Mouse (Mus musculus): ENCODE data around the gene Tfeb. TPM values are rescaled to one million over a fixed set of nuclear protein-coding genes. Genes with fewer than 3 reads are reported as not detected.

Gene Tfeb
- polyA plus RNA-seq, 1 experiment from 2014 or later: 25.7 TPM

DNA sequence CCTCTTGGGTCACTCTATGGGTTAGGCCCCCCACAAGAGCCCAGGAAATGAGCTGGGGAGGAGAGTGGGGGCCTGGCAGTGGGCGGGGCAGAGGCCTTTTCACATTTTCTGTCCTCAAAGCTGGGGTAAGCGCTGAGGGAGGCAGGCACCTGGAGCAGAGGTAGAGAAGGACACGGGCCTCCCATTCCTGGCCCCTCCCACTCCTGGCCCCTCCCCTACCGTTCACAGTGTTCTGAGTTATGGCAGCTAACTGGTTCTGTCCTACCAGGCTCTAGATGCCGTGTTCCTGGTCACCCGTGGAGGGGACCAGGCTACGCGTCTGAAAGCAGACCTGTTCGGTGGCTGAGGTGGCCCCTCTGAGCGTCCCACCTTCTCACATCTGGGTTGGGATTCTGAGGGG lies 78.6 kb downstream of the Tfeb start:
- Histone ChIP-seq H3K27me3 (ENCODE audit: control insufficient read depth, insufficient read depth, low read length) (no peaks in the 10 kb centered on the region), H3K36me3 (ENCODE audit: control insufficient read depth, insufficient read depth) (peaks cover 14% of the 10 kb centered on the region; the same call in 1 of the 2 replicates), H3K4me3 (ENCODE audit: low read length) (no peak overlapping the region), H3K9ac (ENCODE audit: low read length) (no peak overlapping the region), H3K4me2 (ENCODE audit: low read depth, low read length) (no peak overlapping the region), H3K9me3 (replicated peaks; ENCODE audit: control insufficient read depth, low read length) (no peaks in the 10 kb centered on the region), H3K4me1 (ENCODE audit: control insufficient read depth, insufficient read depth, low read length) (peaks cover 6% of the 10 kb centered on the region), H3K27ac (ENCODE audit: low read length) (no peak overlapping the region)
- ATAC-seq (replicated peaks; ENCODE audit: extremely low read depth, insufficient read depth, low FRiP score): 0 out of 2 replicates have a peak, but pooled peaks have one; percentile 19
- 59% methylated on average over 10 of the region's 10 CpGs for WGBS

GRCm38 (mm10) chr17:47818038-47818725 lies 81.4 kb downstream of the Tfeb start:
- ATAC-seq (replicated peaks; ENCODE audit: extremely low read depth, insufficient read depth, low FRiP score): no peak
- WGBS: 84% methylated on average over 13 of the region's 13 CpGs
- Histone ChIP-seq H3K4me3 (ENCODE audit: low read length) (no peak overlapping the region), H3K27me3 (ENCODE audit: control insufficient read depth, insufficient read depth, low read length) (no peaks in the 10 kb centered on the region), H3K27ac (ENCODE audit: low read length) (no peak overlapping the region), H3K9me3 (replicated peaks; ENCODE audit: control insufficient read depth, low read length) (no peaks in the 10 kb centered on the region), H3K36me3 (ENCODE audit: control insufficient read depth, insufficient read depth) (peaks cover 23% of the 10 kb centered on the region), H3K4me1 (ENCODE audit: control insufficient read depth, insufficient read depth, low read length) (peaks cover 3% of the 10 kb centered on the region), H3K4me2 (ENCODE audit: low read depth, low read length) (no peak overlapping the region), H3K9ac (ENCODE audit: low read length) (no peak overlapping the region)

GRCm38 (mm10) chr17:47821339-47821738 lies 84.5 kb downstream of the Tfeb start:
- Histone ChIP-seq H3K4me3 (ENCODE audit: low read length) (no peak overlapping the region), H3K4me2 (ENCODE audit: low read depth, low read length) (no peak overlapping the region), H3K9me3 (replicated peaks; ENCODE audit: control insufficient read depth, low read length) (no peaks in the 10 kb centered on the region), H3K36me3 (ENCODE audit: control insufficient read depth, insufficient read depth) (peaks cover 26% of the 10 kb centered on the region), H3K27ac (ENCODE audit: low read length) (no peak overlapping the region), H3K27me3 (ENCODE audit: control insufficient read depth, insufficient read depth, low read length) (no peaks in the 10 kb centered on the region), H3K4me1 (ENCODE audit: control insufficient read depth, insufficient read depth, low read length) (no peaks in the 10 kb centered on the region), H3K9ac (ENCODE audit: low read length) (no peak overlapping the region)
- WGBS: 75% methylated on average over 8 of the region's 8 CpGs
- ATAC-seq (replicated peaks; ENCODE audit: extremely low read depth, insufficient read depth, low FRiP score): no peak

GRCm38 (mm10) chr17:47831161-47831560 lies 94.3 kb downstream of the Tfeb start:
- H3K36me3 ChIP-seq (ENCODE audit: control insufficient read depth, insufficient read depth): peaks cover 9% of the 10 kb centered on the region
- H3K9me3 ChIP-seq (replicated peaks; ENCODE audit: control insufficient read depth, low read length): 0 out of 2 replicates have a peak, but pooled peaks cover 3% of the 10 kb centered on the region
- H3K27me3 ChIP-seq (ENCODE audit: control insufficient read depth, insufficient read depth, low read length): 0 out of 2 replicates have a peak, but pooled peaks cover 2% of the 10 kb centered on the region
- H3K27ac ChIP-seq (ENCODE audit: low read length): peak overlapping the region; percentile 84
- peak overlapping the region; percentile 87 for H3K4me3 ChIP-seq (ENCODE audit: low read length)
- H3K9ac ChIP-seq (ENCODE audit: low read length): peak overlapping the region; percentile 90
- H3K4me2 ChIP-seq (ENCODE audit: low read depth, low read length): peak overlapping the region; percentile 94
- no peak for ATAC-seq (replicated peaks; ENCODE audit: extremely low read depth, insufficient read depth, low FRiP score)
- 27% methylated on average over 9 of the region's 9 CpGs for WGBS
- peaks cover 28% of the 10 kb centered on the region for H3K4me1 ChIP-seq (ENCODE audit: control insufficient read depth, insufficient read depth, low read length)

- ATAC-seq (replicated peaks; ENCODE audit: extremely low read depth, insufficient read depth, low FRiP score): no peak
- H3K4me2 ChIP-seq (ENCODE audit: low read depth, low read length): peak overlapping the region; percentile 94
- H3K36me3 ChIP-seq (ENCODE audit: control insufficient read depth, insufficient read depth): peaks cover 7% of the 10 kb centered on the region
- H3K9me3 ChIP-seq (replicated peaks; ENCODE audit: control insufficient read depth, low read length): 0 out of 2 replicates have a peak, but pooled peaks cover 2% of the 10 kb centered on the region
- H3K9ac ChIP-seq (ENCODE audit: low read length): peak overlapping the region; percentile 90
- 56% methylated on average over 5 of the region's 5 CpGs for WGBS
- peak overlapping the region; percentile 87 for H3K4me3 ChIP-seq (ENCODE audit: low read length)
- peaks cover 28% of the 10 kb centered on the region for H3K4me1 ChIP-seq (ENCODE audit: control insufficient read depth, insufficient read depth, low read length)
- peak overlapping the region; percentile 84 for H3K27ac ChIP-seq (ENCODE audit: low read length)
- H3K27me3 ChIP-seq (ENCODE audit: control insufficient read depth, insufficient read depth, low read length): 0 out of 2 replicates have a peak, but pooled peaks cover 2% of the 10 kb centered on the region
Observed at GRCm38 (mm10) chr17:47831772-47832171, 94.9 kb downstream of the Tfeb start.

- Histone ChIP-seq H3K27me3 (ENCODE audit: control insufficient read depth, insufficient read depth, low read length) (0 out of 2 replicates have a peak, but pooled peaks cover 2% of the 10 kb centered on the region), H3K9me3 (replicated peaks; ENCODE audit: control insufficient read depth, low read length) (no peaks in the 10 kb centered on the region), H3K4me3 (ENCODE audit: low read length) (peak overlapping the region; percentile 87), H3K4me1 (ENCODE audit: control insufficient read depth, insufficient read depth, low read length) (peaks cover 30% of the 10 kb centered on the region), H3K36me3 (ENCODE audit: control insufficient read depth, insufficient read depth) (peaks cover 2% of the 10 kb centered on the region; the same call in 1 of the 2 replicates), H3K9ac (ENCODE audit: low read length) (peak overlapping the region; percentile 90), H3K4me2 (ENCODE audit: low read depth, low read length) (peak overlapping the region; percentile 94), H3K27ac (ENCODE audit: low read length) (peak overlapping the region; percentile 84)
- WGBS: 12% methylated on average over 16 of the region's 17 CpGs
- ATAC-seq (replicated peaks; ENCODE audit: extremely low read depth, insufficient read depth, low FRiP score): peak; percentile 39
Observed at GRCm38 (mm10) chr17:47832501-47833028, 95.7 kb downstream of the Tfeb start.

DNA sequence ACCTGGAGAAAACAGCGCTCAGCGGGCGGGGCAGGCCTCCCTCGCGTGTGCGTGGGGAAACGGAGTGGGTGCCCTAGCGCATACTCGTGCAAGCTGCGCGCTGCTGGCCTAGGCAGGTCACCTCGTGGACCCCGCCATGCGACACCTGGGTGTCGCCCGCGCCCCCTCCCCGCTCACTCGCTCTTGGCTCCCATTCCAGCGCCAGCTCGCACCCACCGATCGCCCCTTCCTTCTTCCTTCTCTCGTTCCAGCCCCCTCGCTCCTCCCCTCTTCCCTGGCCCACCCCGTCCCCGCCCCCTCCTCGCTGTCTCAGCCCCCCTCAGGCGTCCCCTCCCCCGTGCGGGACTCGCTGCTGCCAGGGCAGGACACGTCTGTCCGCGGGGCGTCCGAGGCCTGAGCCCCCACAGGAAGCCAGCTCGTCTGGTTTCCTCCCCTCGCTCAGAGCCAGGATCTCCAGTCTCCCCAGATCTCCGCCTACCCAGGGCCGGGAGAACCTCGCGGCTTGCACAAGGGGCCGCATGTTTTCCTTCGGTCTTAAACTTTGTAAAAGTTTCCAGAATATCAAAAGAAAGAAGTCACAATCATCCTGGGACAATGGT lies 96.3 kb downstream of the Tfeb start:
- WGBS: under 1% methylated on average over 43 of the region's 45 CpGs
- H3K4me3 ChIP-seq (ENCODE audit: low read length): peak overlapping the region; percentile 87
- peaks cover under 1% of the 10 kb centered on the region; the same call in 1 of the 2 replicates for H3K36me3 ChIP-seq (ENCODE audit: control insufficient read depth, insufficient read depth)
- H3K4me2 ChIP-seq (ENCODE audit: low read depth, low read length): peak overlapping the region; percentile 94
- no peaks in the 10 kb centered on the region for H3K9me3 ChIP-seq (replicated peaks; ENCODE audit: control insufficient read depth, low read length)
- H3K27ac ChIP-seq (ENCODE audit: low read length): peak overlapping the region; percentile 84
- H3K27me3 ChIP-seq (ENCODE audit: control insufficient read depth, insufficient read depth, low read length): 0 out of 2 replicates have a peak, but pooled peaks cover 2% of the 10 kb centered on the region
- ATAC-seq (replicated peaks; ENCODE audit: extremely low read depth, insufficient read depth, low FRiP score): peak; percentile 83
- peak overlapping the region; percentile 90 for H3K9ac ChIP-seq (ENCODE audit: low read length)
- H3K4me1 ChIP-seq (ENCODE audit: control insufficient read depth, insufficient read depth, low read length): peaks cover 34% of the 10 kb centered on the region

- Histone ChIP-seq H3K27me3 (ENCODE audit: control insufficient read depth, insufficient read depth, low read length) (0 out of 2 replicates have a peak, but pooled peaks cover 2% of the 10 kb centered on the region), H3K4me2 (ENCODE audit: low read depth, low read length) (peak overlapping the region; percentile 94), H3K9me3 (replicated peaks; ENCODE audit: control insufficient read depth, low read length) (no peaks in the 10 kb centered on the region), H3K36me3 (ENCODE audit: control insufficient read depth, insufficient read depth) (no peaks in the 10 kb centered on the region), H3K27ac (ENCODE audit: low read length) (peak overlapping the region; percentile 84), H3K4me3 (ENCODE audit: low read length) (peak overlapping the region; percentile 87), H3K4me1 (ENCODE audit: control insufficient read depth, insufficient read depth, low read length) (peaks cover 31% of the 10 kb centered on the region), H3K9ac (ENCODE audit: low read length) (peak overlapping the region; percentile 90)
- under 1% methylated on average over 44 of the region's 45 CpGs for WGBS
- ATAC-seq (replicated peaks; ENCODE audit: extremely low read depth, insufficient read depth, low FRiP score): no peak
Observed at GRCm38 (mm10) chr17:47833628-47834481, 97.0 kb downstream of the Tfeb start.
